Mouse (Mus musculus): ENCODE data around the gene Ube2dnl2. TPM values are rescaled to one million over a fixed set of nuclear protein-coding genes. Genes with fewer than 3 reads are reported as not detected.

Ube2dnl2 gene
- not detected in 2 replicates for polyA plus RNA-seq (2021; fragmentation: Nextera tagmentation)
- long read RNA-seq, experiment 1: 0 reads
- long read RNA-seq, experiment 2: 0 reads

DNA sequence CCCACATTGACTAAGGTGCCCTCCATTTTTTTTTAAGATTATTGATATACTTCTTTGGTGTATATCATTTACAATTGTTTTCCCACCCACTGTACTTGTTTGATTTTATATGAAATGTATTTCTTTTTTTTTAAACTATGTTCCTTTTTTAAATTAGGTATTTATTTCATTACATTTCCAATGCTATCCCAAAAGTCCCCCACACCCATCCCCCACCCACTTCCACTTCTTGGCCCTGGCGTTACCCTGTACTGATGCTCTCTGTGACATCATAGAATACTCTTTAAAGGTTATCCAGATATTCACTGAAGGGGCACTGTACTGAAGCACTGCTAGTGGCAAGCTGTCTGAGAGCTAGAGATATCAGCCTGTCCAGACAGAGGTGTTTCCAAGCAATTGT is at the start of gene Ube2dnl2:
TSS of gene Ube2dnl2 (plus strand) at position 301 of the 400 bp plus-strand sequence.

DNA sequence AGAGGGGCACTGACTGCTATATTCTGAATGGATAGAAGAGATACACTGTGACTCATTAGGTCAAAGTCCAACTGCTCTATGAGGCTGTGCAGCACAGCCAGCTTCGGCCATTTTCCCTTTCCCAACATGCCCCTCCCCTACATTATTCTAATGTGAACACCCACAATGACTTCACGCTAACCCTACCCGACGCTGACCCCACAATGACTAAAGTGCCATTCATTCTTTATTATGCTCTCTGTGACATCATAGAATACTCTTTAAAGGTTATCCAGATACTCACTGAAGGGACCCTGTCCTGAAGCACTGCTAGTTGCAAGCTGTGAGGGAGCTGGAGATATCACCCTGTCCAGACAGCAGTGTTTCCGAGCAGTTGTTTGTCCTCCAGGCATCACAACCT is 2.7 kb upstream of the Ube2dnl2 start, which contains the start of gene Ube2dnl1:
TSS of gene Ube2dnl1 (plus strand) at position 301 of the 400 bp plus-strand sequence.

Other genes starting within 250 kb of the Ube2dnl2 start
- gene Ube2dnl1, start 2.6 kb upstream of the Ube2dnl2 start, polyA plus RNA-seq (2021; fragmentation: Nextera tagmentation): not detected in 2 replicates

All from left cerebral cortex, adult 6 months (tissue).